Mouse (Mus musculus): Measurements from ENCODE around the gene Dcp1b. TPM values are rescaled to one million over a fixed set of nuclear protein-coding genes. Genes with fewer than 3 reads are reported as not detected.
"Not testable (repeated sequence)": the region's sequence is repeated elsewhere in the genome, so short reads cannot be mapped to it uniquely, and the experiment has no call there.

Dcp1b gene
- polyA plus RNA-seq, 1 experiment = 11.9 TPM

- H3K27me3 ChIP-seq (ENCODE audit: control insufficient read depth, insufficient read depth, low read length) = no peaks in the 10 kb centered on the region
- peaks cover 5% of the 10 kb centered on the region for H3K4me1 ChIP-seq (ENCODE audit: control insufficient read depth, insufficient read depth, insufficient read length, low read length)
- H3K4me3 ChIP-seq (ENCODE audit: low read depth, low read length) = no peak overlapping the region
- TF ChIP-seq CTCF (IDR thresholded peaks at IDR 0.05; ENCODE audit: extremely low read depth, insufficient read length, insufficient replicate concordance, low read depth, low read length) (no peak), POLR2A (IDR thresholded peaks at IDR 0.05; ENCODE audit: low read depth, low read length) (no peak)
- 91% methylated on average over 4 of the region's 4 CpGs for WGBS
- H3K36me3 ChIP-seq (ENCODE audit: control insufficient read depth, insufficient read depth, low read length) = peaks cover 6% of the 10 kb centered on the region
- H3K27ac ChIP-seq (ENCODE audit: insufficient read depth, low read depth, low read length) = no peak overlapping the region
Observed at GRCm38 (mm10) chr6:119201575-119201974, 26.5 kb downstream of the Dcp1b start.

- Histone ChIP-seq H3K36me3 (ENCODE audit: control insufficient read depth, insufficient read depth, low read length) (peaks cover 6% of the 10 kb centered on the region), H3K27me3 (ENCODE audit: control insufficient read depth, insufficient read depth, low read length) (no peaks in the 10 kb centered on the region), H3K4me1 (ENCODE audit: control insufficient read depth, insufficient read depth, insufficient read length, low read length) (peaks cover 4% of the 10 kb centered on the region), H3K4me3 (ENCODE audit: low read depth, low read length) (no peak overlapping the region), H3K27ac (ENCODE audit: insufficient read depth, low read depth, low read length) (no peak overlapping the region)
- no peak for TF ChIP-seq CTCF (IDR thresholded peaks at IDR 0.05; ENCODE audit: extremely low read depth, insufficient read length, insufficient replicate concordance, low read depth, low read length)
- no peak for TF ChIP-seq POLR2A (IDR thresholded peaks at IDR 0.05; ENCODE audit: low read depth, low read length)
- 92% methylated on average over 7 of the region's 7 CpGs for WGBS
Observed at GRCm38 (mm10) chr6:119204286-119204685, 29.2 kb downstream of the Dcp1b start.

GRCm38 (mm10) chr6:119204915-119205314 lies 29.9 kb downstream of the Dcp1b start:
- WGBS = 88% methylated on average over 3 of the region's 3 CpGs
- Histone ChIP-seq H3K36me3 (ENCODE audit: control insufficient read depth, insufficient read depth, low read length) (peaks cover 6% of the 10 kb centered on the region), H3K27ac (ENCODE audit: insufficient read depth, low read depth, low read length) (no peak overlapping the region), H3K4me1 (ENCODE audit: control insufficient read depth, insufficient read depth, insufficient read length, low read length) (peaks cover 4% of the 10 kb centered on the region), H3K4me3 (ENCODE audit: low read depth, low read length) (no peak overlapping the region), H3K27me3 (ENCODE audit: control insufficient read depth, insufficient read depth, low read length) (no peaks in the 10 kb centered on the region)
- TF ChIP-seq CTCF (IDR thresholded peaks at IDR 0.05; ENCODE audit: extremely low read depth, insufficient read length, insufficient replicate concordance, low read depth, low read length) (no peak), POLR2A (IDR thresholded peaks at IDR 0.05; ENCODE audit: low read depth, low read length) (no peak)

GRCm38 (mm10) chr6:119206006-119206405 lies 31.0 kb downstream of the Dcp1b start:
- WGBS = 89% methylated on average over 7 of the region's 7 CpGs
- H3K4me1 ChIP-seq (ENCODE audit: control insufficient read depth, insufficient read depth, insufficient read length, low read length); H3K27me3 ChIP-seq (ENCODE audit: control insufficient read depth, insufficient read depth, low read length); H3K4me3 ChIP-seq (ENCODE audit: low read depth, low read length); H3K27ac ChIP-seq (ENCODE audit: insufficient read depth, low read depth, low read length); H3K36me3 ChIP-seq (ENCODE audit: control insufficient read depth, insufficient read depth, low read length): not testable (repeated sequence)

- Histone ChIP-seq H3K27ac (ENCODE audit: insufficient read depth, low read depth, low read length) (no peak overlapping the region), H3K27me3 (ENCODE audit: control insufficient read depth, insufficient read depth, low read length) (no peaks in the 10 kb centered on the region), H3K36me3 (ENCODE audit: control insufficient read depth, insufficient read depth, low read length) (peaks cover 31% of the 10 kb centered on the region), H3K4me1 (ENCODE audit: control insufficient read depth, insufficient read depth, insufficient read length, low read length) (no peaks in the 10 kb centered on the region), H3K4me3 (ENCODE audit: low read depth, low read length) (no peak overlapping the region)
- no peak for TF ChIP-seq POLR2A (IDR thresholded peaks at IDR 0.05; ENCODE audit: low read depth, low read length)
- TF ChIP-seq CTCF (IDR thresholded peaks at IDR 0.05; ENCODE audit: extremely low read depth, insufficient read length, insufficient replicate concordance, low read depth, low read length) = no peak
- WGBS = 84% methylated on average over 5 of the region's 5 CpGs
Observed at GRCm38 (mm10) chr6:119213375-119213774, 38.3 kb downstream of the Dcp1b start.

GRCm38 (mm10) chr6:119214190-119214589 lies 39.1 kb downstream of the Dcp1b start:
- WGBS = 83% methylated on average over 6 of the region's 6 CpGs
- TF ChIP-seq CTCF (IDR thresholded peaks at IDR 0.05; ENCODE audit: extremely low read depth, insufficient read length, insufficient replicate concordance, low read depth, low read length) (no peak), POLR2A (IDR thresholded peaks at IDR 0.05; ENCODE audit: low read depth, low read length) (no peak)

GRCm38 (mm10) chr6:119215040-119215613 lies 40.1 kb downstream of the Dcp1b start:
- Histone ChIP-seq H3K27ac (ENCODE audit: insufficient read depth, low read depth, low read length) (no peak overlapping the region), H3K4me3 (ENCODE audit: low read depth, low read length) (no peak overlapping the region), H3K4me1 (ENCODE audit: control insufficient read depth, insufficient read depth, insufficient read length, low read length) (no peaks in the 10 kb centered on the region), H3K36me3 (ENCODE audit: control insufficient read depth, insufficient read depth, low read length) (peaks cover 33% of the 10 kb centered on the region), H3K27me3 (ENCODE audit: control insufficient read depth, insufficient read depth, low read length) (no peaks in the 10 kb centered on the region)
- TF ChIP-seq CTCF (IDR thresholded peaks at IDR 0.05; ENCODE audit: extremely low read depth, insufficient read length, insufficient replicate concordance, low read depth, low read length) (no peak), POLR2A (IDR thresholded peaks at IDR 0.05; ENCODE audit: low read depth, low read length) (no peak)
- WGBS = 91% methylated on average over 10 of the region's 10 CpGs

More at GRCm38 (mm10) chr6:119214190-119214589, 39.1 kb downstream of the Dcp1b start:
- Histone ChIP-seq H3K36me3 (ENCODE audit: control insufficient read depth, insufficient read depth, low read length) (peaks cover 31% of the 10 kb centered on the region), H3K4me1 (ENCODE audit: control insufficient read depth, insufficient read depth, insufficient read length, low read length) (no peaks in the 10 kb centered on the region), H3K27ac (ENCODE audit: insufficient read depth, low read depth, low read length) (no peak overlapping the region), H3K27me3 (ENCODE audit: control insufficient read depth, insufficient read depth, low read length) (no peaks in the 10 kb centered on the region), H3K4me3 (ENCODE audit: low read depth, low read length) (no peak overlapping the region)
